Mouse (Mus musculus): ENCODE results near the gene Mecp2.
"Not testable (repeated sequence)": the region's sequence is repeated elsewhere in the genome, so short reads cannot be mapped to it uniquely, and the experiment has no call there.

The Mecp2 gene

DNA sequence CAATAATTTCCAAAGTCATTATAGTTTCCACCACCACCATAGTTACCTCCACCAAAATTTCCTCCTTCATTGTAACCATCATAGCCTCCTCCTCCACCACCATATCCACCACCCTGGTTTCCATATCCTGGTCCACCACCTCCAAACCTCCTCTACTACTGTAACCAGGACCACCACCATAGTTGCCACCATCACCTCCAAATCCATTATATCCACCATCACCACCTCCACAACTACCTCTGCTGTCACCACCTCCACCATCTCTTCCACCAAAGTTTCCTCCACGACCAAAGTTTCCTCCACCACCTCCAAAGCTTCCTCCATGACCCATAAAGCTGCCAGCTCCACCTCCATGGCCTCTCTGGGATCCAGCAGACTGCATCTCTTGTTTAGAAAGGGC, at the start of gene Mecp2:
TSS of gene Mecp2 (minus strand) at position 101 of the 400 bp plus-strand sequence.
- not testable (repeated sequence) for DNase-seq (ENCODE audit: extremely low spot score, low spot score)

DNA sequence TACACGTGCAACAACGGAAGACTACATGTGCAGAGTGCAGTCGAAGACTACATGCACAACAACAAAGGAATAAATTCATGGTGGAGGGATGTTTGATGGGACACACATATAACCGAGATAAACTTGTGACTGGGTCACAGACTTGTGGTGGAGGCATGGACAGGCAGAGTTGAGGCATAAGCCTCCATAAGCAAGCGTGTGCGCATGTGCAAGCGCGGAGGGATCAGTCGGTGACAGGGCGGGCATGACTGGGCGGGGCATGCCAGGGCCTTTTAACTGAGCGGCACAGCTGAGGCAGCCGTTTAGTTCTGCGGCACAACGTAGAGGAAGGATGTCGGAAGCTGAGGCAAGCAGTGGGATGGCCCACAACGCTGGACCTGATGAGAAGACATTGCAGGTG, 41.8 kb upstream of the Mecp2 start, which contains the start of gene Tktl1:
TSS of gene Tktl1 (plus strand) at position 301 of the 400 bp plus-strand sequence.
- DNase-seq (ENCODE audit: extremely low spot score, low spot score): no peak

DNA sequence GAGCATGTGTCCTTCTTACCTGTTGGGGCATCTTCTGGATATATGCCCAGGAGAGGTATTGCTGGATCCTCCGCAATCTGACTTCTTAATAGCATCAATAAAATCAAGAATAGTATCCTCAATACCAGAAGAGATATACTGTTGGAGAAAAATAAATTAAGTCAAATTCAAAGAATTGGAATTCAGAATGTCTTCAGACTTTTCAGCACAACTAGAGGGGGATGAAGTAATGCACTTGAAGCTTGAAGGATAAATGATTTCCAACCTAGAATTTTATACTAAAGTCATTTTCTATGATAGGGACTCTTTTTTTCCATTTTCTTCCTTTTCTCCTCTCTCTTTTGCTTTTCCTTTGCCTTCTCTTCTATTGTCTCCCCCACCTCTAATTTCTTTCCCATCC, 32.6 kb upstream of the Mecp2 start, which contains the start of gene Tex28:
TSS of gene Tex28 (minus strand) at position 101 of the 400 bp plus-strand sequence.
- DNase-seq (ENCODE audit: extremely low spot score, low spot score): no peak

DNA sequence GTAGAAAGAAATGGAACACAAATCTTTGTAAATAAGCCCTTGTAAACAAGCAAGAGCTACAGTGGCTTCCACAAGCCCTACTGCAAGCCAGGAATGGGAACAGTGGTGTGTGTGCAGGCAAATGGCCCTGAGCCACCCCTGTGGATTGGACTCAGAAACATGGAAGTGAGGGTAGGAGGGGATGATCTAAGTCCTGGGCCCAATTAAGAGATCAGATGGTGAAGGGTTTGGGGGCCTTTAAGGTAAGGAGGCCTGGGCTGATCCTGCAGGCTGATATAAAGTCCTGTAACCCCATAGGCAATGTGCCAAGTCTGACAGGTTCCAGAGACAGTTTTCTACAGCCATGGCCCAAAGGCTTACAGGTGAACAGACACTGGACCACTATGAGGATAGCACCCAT, 8.0 kb downstream of the Mecp2 start, which contains the start of gene Opn1mw:
TSS of gene Opn1mw (plus strand) at position 301 of the 400 bp plus-strand sequence.
- no peak for DNase-seq (ENCODE audit: extremely low spot score, low spot score)

DNA sequence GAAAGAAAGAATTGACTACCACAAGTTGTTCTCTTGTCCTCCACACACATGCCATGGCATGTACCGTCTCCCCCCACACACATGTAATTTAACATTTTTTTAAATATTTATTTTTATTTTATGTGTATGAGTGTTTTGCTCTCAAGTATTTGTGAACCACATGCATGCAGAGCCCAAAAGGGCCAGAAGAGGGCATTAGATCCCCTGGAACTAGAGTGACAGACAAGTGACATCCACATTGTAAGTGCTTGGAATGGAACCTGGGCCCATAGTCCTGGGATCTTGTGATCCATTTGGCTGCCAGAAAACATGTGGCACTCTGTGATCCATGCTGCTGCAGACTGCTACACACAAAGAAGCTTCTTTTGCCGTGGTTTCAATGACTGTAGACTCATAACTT, 10.2 kb downstream of the Mecp2 start:
- DNase-seq (ENCODE audit: extremely low spot score, low spot score): no peak

DNA sequence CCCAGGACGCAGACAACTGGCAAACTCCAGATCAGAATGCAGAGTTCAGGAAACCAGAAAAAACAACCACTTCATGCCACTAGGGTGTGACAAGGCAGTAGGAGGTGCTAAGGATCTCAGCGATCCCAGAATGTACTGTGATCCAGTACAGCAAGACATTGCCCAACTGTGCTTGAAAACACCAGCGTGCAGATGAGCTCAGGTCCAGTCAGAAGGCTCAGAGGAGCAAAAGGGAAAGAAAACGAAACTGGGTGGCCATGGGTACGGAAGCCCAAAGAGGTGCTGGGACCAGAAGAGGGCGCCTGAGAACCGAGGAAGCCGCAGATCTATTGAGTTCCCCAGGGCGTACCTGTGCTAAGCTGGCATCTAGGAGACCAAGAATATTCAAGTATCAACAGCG, 19.7 kb downstream of the Mecp2 start:
- peak; percentile 15 for DNase-seq (ENCODE audit: extremely low spot score, low spot score)

DNA sequence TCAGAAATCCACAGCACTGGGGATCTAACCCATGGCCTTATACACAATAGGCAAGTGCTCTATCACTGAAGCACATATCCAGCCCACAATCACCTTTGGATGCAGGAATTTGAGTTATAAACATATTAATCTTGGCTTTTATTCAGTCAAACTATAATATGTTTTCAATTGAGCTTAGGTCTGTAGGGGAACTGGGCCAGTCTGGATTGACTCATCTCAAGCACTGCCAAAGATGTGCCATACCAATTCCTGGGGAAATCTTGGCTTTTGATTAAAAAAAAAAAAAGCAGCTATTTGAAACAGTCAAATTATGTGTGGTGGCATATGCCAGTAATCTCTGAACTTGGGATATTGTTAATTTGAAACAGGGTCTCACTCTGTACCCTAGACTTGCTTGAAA, 21.1 kb downstream of the Mecp2 start:
- DNase-seq (ENCODE audit: extremely low spot score, low spot score): no peak

DNA sequence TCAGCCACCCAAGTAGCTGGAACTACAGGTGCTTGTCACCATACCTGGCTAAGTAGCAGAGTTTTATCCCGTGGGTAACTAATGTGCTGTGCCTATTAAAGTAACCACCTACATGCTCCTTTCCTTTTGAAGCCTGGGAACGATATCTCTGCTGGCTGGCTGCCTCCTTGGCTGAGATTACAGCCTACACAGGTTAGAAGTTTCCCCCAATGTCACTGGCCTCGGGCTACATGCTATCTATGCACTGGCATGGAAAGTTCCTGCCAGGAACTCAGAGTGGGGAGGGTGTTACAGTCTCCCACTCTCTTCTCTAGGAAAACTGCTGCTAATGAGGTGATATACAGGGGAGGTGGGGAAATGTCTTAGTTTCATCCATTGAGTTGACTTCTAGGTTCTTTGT, 26.4 kb downstream of the Mecp2 start:
- DNase-seq (ENCODE audit: extremely low spot score, low spot score): no peak

DNA sequence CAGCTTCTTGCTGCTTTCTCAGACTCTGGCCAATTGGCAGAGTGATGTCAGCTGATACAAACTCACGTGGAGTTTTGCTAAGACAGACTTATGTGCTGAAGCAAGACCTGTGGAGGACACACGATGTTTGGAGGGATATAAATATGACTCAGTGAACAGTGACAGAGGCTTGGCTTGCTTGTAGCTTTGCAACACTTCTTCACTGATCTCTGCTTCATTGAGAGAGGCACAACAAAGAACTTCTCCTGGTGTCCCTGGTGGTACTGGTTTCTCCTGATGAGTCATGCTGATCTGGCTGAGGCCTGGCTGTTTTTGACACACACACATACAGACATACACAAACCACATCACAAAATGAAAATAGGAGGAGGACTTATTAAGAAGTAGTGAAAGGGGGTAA, 29.2 kb downstream of the Mecp2 start:
- DNase-seq (ENCODE audit: extremely low spot score, low spot score): no peak

DNA sequence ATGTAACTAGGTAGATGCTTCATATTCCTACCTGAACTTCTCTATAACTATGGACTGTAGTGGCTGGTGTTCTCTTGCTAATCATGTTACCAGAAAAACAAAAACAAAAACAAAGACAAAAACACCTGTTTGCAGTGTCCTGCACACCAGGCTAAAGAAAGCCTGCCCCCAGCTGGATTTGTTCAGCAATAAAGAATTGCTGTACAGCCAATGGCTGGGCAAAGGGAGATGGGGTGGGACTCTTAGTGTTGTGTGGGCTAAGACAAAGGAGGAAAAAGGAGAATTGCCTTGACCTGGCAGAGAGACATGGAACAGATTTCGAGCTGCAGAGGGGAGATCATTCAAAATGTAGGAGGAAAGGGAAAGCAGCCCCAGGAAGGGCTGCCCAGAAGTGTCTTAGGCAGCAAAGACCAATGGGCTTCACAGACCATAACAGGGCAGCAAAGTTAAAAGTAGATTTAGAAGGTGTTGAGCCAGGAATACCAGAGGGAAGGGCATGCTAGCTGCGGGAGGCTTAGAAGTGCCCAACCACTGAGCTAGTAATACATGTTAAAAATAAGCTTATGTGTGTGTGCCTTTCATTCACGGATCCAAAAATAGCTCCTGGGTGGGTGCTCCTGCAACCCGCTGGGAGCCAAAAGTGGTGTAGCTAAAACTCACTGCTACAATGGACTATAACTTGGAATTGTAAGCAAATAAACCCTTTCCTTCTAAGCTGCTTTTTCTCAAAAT, 31.5 kb downstream of the Mecp2 start:
- no peak for DNase-seq (ENCODE audit: extremely low spot score, low spot score)

DNA sequence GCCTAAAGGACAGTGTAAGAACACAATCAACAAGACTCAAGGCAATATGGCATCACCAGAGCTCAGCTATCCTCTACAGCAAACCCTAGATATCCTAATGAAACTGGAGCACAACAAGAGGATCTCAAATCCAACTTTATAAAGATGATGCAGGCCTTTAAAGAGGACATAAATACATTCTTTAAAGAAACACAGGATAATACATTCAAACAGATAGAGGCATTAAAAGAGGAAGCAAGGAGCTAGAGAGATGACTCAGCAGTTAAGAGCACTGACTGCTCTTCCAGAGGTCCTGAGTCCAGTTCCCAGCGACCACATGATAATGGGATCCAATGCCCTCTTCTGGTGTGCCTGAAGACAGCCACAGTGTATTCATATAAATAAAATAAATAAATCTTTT, 40.0 kb downstream of the Mecp2 start:
- no peak for DNase-seq (ENCODE audit: extremely low spot score, low spot score)

DNA sequence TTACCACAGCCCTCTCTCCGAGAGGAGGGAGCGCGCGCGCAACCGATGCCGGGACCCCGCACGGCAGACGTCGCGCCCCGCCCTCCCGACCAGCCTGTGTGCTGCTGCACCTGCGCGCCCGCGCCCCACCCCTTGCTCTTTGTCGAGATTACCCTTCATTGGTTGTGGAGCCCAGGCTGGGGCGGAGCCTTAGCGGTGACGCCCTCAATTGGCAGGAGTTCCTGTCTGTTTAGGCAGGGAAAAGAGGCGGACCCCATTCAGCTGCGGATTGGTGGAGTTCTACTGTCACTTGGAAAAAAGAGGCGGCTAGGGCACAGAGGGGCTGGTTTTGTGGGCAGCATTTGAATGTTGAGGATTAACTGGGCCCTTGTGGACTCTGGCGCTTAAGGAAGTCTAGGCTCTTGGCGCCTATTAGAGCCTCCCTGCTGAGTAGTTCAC, 49.5 kb downstream of the Mecp2 start:
- peak; percentile 87 for DNase-seq (ENCODE audit: extremely low spot score, low spot score)

DNA sequence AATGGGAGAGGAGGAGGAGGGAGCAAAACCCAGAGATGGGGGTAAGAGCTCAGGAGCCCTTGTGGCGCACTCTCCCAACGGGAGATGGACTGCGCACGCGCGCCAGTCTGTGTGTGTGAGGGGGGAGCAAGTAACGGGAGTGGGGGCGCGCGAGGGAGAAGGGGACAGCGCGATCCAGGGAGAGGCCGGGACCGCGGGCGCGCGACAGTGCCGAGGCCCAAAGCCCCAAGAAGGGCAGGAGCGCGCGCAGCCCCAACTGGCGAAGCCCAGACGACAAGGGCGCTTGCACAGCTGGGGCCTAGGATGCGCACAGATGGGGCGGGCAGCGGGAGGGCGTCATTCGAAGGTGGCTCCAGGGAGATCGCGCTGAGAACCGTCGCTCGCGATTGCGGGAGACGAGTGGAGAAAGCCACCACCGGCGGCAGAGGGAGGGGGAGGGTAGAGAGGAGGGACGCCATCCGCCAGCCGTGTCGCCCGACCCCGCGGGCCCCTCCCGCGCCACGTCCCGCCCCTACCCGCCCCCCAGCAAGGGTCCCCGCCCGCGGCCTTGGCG, 50.1 kb downstream of the Mecp2 start:
- DNase-seq (ENCODE audit: extremely low spot score, low spot score): peak; percentile 73

DNA sequence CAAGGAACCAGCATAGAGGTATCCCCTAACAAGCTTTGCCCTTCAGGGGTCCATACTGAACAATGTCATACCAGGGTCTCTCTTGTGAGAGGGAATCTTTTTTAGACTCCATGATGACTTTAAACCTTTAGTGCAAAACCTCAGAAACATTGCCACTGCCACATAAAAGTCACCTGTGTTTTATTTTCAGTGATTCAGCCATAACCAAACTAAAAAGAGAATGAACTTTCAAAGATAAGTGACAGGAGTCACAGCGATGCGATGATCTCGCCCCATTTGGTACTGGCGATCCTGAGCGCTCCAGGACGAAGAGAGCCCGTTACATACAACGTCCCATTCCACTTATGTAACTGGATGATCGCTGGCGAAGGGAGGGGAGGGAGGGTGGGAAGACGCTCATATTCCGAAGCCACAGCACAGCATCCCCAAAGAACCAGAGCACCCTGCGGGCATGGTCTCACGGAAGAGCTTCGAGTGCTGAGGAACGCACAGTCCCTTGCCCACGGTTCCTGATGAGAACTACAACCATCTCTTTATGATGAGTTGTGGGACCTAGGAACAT, 50.8 kb downstream of the Mecp2 start:
- DNase-seq (ENCODE audit: extremely low spot score, low spot score): no peak

DNA sequence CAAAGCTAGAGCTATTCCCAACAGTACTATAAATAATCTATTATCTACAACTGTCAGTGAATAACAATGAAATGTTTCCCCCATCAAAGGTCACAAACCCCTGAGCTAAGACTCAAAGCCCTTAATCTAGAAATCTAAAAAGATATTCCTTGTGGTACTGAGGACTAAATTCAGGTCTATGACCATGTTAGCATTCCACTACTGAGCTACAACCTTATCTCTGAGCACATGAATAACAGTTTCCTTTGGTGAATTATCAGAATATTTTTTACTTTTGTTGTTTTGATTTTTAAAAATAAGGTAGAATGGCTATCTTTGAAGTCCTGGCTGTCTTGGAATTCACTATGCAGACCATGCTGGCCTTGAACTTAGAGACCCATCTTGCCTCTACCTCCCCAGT, 64.4 kb downstream of the Mecp2 start:
- DNase-seq (ENCODE audit: extremely low spot score, low spot score): no peak

DNA sequence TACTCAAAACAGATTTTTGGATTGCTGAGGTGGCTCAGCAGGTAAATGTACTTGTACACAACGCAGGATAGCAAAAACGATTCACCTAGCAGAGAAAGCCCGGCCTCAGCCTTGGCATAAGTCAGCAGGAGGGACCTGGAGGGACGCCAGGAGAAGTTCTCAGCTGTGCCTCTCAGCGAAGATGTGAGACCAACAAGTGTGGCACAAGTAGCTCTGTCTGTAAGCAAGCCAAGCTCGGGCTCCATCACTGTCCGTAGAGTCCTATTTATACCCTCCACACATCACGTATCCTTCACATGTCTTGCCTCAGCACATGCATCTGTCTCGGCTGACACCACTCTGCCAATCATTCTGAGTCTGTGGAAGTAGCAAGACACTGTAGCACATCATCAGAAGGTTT, 67.3 kb downstream of the Mecp2 start:
- no peak for DNase-seq (ENCODE audit: extremely low spot score, low spot score)

DNA sequence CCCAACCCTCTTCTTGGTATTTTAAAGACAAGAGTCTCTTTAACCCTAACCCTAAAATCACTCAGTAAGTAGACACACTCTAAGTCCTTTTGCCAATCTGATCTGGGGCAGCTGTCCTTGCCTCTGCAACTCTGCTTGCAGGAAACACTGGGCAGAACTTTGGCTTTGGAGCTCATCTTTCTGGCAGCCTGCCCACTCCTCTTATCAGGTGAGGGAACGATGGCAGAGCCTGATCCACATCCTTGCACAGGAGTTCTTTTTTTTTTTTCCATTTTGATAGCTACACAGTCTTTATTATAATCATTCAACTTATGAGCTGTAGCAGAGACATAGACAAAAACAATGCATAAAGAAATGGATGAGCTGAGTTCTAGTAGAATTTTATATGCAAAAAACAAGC, 90.1 kb downstream of the Mecp2 start:
- no peak for DNase-seq (ENCODE audit: extremely low spot score, low spot score)

DNA sequence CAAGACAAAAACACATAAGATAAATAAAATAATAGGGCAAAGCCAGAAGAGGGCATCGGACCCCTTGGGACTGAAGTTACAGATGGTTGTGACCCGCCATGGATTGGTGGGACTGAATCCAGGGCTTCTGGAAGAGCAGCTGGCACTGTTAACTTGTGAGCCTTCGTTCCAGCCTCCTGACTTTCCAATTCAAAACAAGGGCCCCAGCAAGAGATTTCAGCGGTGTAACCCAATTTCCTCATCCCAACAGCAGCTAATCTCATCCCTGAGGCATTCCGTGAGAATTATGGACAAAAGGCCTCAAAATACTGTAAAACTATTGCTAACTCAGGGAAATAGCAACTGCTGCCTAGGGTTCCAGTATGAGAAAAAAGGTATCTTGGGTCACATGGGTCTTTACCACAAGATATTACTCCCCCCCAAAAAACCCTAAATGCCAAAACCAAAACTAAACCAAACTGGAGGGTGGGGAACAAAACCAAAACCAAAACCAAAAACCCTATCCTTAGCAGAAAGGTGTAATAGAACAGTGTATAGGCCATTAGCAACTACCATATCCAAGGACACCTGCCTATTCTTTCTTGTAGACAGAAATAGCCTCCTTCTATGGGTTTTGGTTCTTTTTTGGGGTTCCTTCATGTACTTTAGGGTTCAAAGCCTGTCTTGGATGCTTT, 97.3 kb downstream of the Mecp2 start:
- DNase-seq (ENCODE audit: extremely low spot score, low spot score): no peak

DNA sequence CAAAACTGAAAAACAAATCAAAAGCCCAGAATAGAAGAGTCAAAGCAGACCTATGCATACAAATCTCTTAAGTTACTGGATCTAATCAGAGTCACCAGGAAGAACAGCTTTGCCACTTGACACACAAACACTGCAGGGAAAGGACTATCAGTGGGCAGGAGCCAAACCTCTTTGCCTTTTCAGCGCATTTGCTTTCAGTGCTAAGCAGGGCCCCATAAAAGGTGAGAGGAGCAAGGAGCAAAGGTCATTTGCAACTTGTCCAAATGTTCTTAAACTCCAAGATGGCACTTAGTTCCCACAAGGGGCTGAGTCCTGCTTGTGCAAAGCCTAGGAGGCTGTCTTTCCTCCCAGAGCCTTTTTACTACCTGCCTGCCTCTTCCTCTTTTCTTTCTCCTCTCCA, 105.2 kb downstream of the Mecp2 start:
- no peak for DNase-seq (ENCODE audit: extremely low spot score, low spot score)

DNA sequence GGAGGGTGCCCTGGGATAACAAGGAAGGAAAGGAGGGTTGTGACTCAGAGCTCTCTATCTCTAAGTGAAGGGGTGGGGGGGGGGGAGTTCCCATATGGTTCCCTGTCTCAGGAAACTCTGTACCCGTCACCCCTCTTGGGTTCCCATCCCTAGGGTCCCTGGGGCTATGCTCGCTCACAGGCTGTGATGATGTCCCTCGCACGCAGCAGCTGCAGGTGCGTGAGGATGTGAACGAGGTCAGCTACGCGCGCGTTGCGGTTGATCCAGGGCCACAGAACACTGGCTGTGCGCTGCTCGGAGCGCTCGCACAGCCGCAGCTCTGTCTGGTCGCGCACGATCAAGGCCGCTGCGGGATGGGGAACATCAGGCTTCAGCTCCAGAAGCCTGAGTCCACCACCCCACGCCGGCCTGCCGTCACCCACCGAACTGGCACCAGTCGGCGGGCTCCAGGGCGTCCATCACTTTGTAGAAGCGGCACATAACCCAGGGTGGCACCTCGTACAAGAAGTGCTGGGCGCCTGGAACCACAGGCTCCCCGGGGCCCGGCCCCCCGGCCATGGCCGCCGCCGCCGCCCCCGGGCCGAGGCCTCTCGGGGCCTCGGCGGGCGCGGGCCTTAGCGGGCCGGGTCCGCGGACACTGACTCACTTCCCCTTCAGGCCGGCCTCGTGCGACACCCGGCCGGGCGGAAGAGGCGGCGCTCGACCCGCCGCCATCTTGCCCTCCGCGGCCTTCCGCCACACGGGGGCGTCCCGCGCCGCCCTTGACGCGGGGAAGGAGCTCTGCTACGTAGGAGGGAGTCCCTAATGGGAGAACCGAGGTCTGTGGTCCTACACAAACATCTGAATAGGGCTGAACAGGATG, 111.7 kb downstream of the Mecp2 start, which contains the start of gene Irak1:
TSS of gene Irak1 (minus strand) at position 731 of the 862 bp plus-strand sequence.
- peak; percentile 72 for DNase-seq (ENCODE audit: extremely low spot score, low spot score)

DNA sequence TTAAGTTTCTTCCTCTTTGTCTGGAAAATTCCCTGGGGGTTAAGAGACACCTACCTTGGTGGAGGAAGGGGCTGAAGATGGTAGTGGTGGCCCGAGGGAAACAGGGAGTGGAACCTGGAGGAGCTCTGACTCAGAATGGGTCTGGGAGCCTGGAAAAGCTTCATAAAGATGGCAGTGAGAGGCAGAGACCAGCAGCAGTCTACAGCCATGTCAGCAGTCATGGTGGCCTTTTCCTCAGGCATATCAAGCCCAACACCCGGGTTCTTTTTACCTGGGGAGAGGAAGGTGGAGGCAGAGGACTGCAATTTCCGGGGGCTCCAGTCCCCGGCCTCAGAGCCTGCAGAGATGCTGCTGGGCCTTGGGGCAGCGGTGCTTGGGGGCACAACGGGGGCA, 112.4 kb downstream of the Mecp2 start:
- DNase-seq (ENCODE audit: extremely low spot score, low spot score): no peak

All from neural tube, embryonic 10.5 days (tissue).